Mouse (Mus musculus) lung, adult 2 months (tissue): Measurements from ENCODE around the gene 3110009E18Rik.

Experiments
- CTCF ChIP-seq: fragments of 200-500 bp; IDR thresholded peaks from 2 replicates; pipeline ENCODE4 v1.5.1; 2011; ENCODE audit warnings: mild to moderate bottlenecking, low read length, control low read depth; ENCODE audit not compliant: insufficient read depth
- POLR2A ChIP-seq: fragments of 200-500 bp; IDR thresholded peaks from 2 replicates; pipeline ENCODE4 v1.6.1; 2011; ENCODE audit warnings: low read depth, mild to moderate bottlenecking, control low read depth, low read length, borderline replicate concordance; ENCODE audit errors: extremely low read depth

GRCm38 (mm10) chr1:120099483-120099882, 21.5 kb upstream of the 3110009E18Rik start:
- TF ChIP-seq CTCF (no peak), POLR2A (no peak)
